In genomic region chr13:45302796-45303195, GRCm38 (mm10) we compare ENCODE assay signal across 17 mouse cellular contexts.
DNase-seq lines count a peak whose midpoint lies in the region; TF ChIP-seq lines count a peak whose summit lies in the region.
"Had no signal": no experiment of that assay in that cellular context is flagged by ENCODE, and none has a peak within 500 bp of the region (broad histone marks: within the 10 kb centered on the region; RNA-seq: fewer than 3 reads in every experiment).

No protein-coding gene starts in this region.

- DNase-seq in embryo, embryonic 10 days (ENCODE audit: low spot score): peak; percentile 33
- DNase-seq in embryo, embryonic 11 days: no peak
- peak; percentile 9 for DNase-seq in kidney, adult 18-20 months
- no peak for DNase-seq in kidney, postnatal 10 days
- DNase-seq in brain, embryonic 14.5 days (ENCODE audit: low read depth): peak; percentile 58
- DNase-seq in retina, postnatal 1 day: peak; percentile 65
- no peak for DNase-seq in spleen, adult 18-20 months
- DNase-seq: adrenal gland, adult 2 months; adrenal gland, postnatal 14 days; B cell, adult 2 months; cerebellum, adult 11-12 months; cerebellum, adult 8-10 months; cerebellum, postnatal 25 days; gastrocnemius, postnatal 10 days; gastrocnemius, postnatal 36 days; heart, postnatal 10 days; heart, postnatal 36 days had no signal

- no peak for TF ChIP-seq POLR2A in brain, embryonic 14.5 days (IDR thresholded peaks at IDR 0.05; ENCODE audit: borderline replicate concordance, extremely low read depth, insufficient read depth, insufficient read length, poor library complexity, severe bottlenecking)

- no peak for TF ChIP-seq CTCF in brain, embryonic 14.5 days (IDR thresholded peaks at IDR 0.05; ENCODE audit: borderline replicate concordance, extremely low read depth, insufficient read depth, insufficient read length)

Comparison
In these comparisons a context has a peak if more than half of its experiments do, and no peak if none do; other contexts are left out.
1. DNase-seq: peak in embryo, embryonic 10 days (single experiment), kidney, adult 18-20 months (single experiment), brain, embryonic 14.5 days (single experiment) and retina, postnatal 1 day (single experiment); none in embryo, embryonic 11 days (single experiment), kidney, postnatal 10 days (single experiment) and spleen, adult 18-20 months (0 of 2).